Mouse (Mus musculus): Measurements from ENCODE around the gene Oosp1. TPM values are rescaled to one million over a fixed set of nuclear protein-coding genes. Genes with fewer than 3 reads are reported as not detected.

Gene Oosp1
- polyA plus RNA-seq, 1 experiment from 2014 or later: not detected

DNA sequence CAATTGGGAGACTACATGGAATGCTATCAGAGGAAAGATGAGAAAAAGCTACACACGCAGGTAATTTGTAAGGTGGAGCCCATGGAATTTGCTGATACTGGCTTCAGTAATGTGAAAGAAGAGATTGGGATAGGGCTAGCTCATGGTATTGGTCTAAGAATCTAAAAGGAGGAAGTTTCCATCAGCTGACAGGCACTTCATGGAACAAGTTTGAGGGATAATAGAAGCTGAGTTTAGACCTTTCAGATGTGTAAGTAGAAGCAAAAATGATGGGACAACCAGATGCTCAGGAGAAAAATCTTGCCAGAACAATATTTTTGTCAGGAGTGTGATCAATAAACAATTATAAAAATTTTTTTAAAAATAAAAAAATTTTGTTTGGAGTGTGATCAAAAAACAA, 57.2 kb downstream of the Oosp1 start:
- Histone ChIP-seq H3K27ac (ENCODE audit: low read length) (no peak overlapping the region), H3K4me2 (replicated peaks; ENCODE audit: low read depth, low read length) (no peak overlapping the region), H3K36me3 (ENCODE audit: insufficient read depth, low read length) (no peaks in the 10 kb centered on the region), H3K4me3 (ENCODE audit: low read depth, low read length) (no peak overlapping the region), H3K9ac (replicated peaks; ENCODE audit: low read depth) (no peak overlapping the region), H3K4me1 (ENCODE audit: insufficient read depth, low read depth, low read length) (no peaks in the 10 kb centered on the region), H3K27me3 (replicated peaks; ENCODE audit: insufficient read depth, low read length) (no peaks in the 10 kb centered on the region), H3K9me3 (ENCODE audit: low read length) (no peaks in the 10 kb centered on the region)
- DNase-seq (ENCODE audit: low spot score) (no peak), ATAC-seq (no peak)
- TF ChIP-seq EP300 (IDR thresholded peaks at IDR 0.05) (no peak), CTCF (IDR thresholded peaks at IDR 0.05) (no peak)
- 81% methylated on average over 1 of the region's 1 CpGs for WGBS

DNA sequence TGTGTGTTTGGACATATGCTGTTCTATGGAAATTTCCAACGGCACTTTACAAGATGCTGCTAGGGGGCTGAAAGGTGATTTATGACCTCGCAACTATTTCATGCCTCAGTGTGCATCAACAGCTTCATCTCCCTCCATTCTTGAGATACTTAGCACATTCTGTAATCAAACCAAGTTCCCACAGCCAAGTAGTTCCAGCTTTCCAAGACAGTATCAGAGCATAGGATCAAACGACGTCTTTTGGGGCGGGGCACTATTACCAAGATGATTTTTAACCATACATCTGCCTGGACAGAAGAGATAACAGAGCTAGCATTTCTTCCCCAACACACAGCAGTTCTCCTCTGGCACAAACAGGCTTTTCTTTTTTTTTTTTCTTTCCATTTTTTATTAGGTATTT, 65.7 kb downstream of the Oosp1 start:
- no peak overlapping the region for H3K27ac ChIP-seq (ENCODE audit: low read length)
- H3K4me2 ChIP-seq (replicated peaks; ENCODE audit: low read depth, low read length): no peak overlapping the region
- WGBS: 56% methylated on average over 5 of the region's 5 CpGs
- H3K36me3 ChIP-seq (ENCODE audit: insufficient read depth, low read length): no peaks in the 10 kb centered on the region
- no peaks in the 10 kb centered on the region for H3K4me1 ChIP-seq (ENCODE audit: insufficient read depth, low read depth, low read length)
- H3K9me3 ChIP-seq (ENCODE audit: low read length): no peaks in the 10 kb centered on the region
- H3K27me3 ChIP-seq (replicated peaks; ENCODE audit: insufficient read depth, low read length): no peaks in the 10 kb centered on the region
- H3K4me3 ChIP-seq (ENCODE audit: low read depth, low read length): no peak overlapping the region
- H3K9ac ChIP-seq (replicated peaks; ENCODE audit: low read depth): no peak overlapping the region
- DNase-seq (ENCODE audit: low spot score) (no peak), ATAC-seq (no peak)
- no peak for TF ChIP-seq EP300 (IDR thresholded peaks at IDR 0.05)
- no peak for TF ChIP-seq CTCF (IDR thresholded peaks at IDR 0.05)

DNA sequence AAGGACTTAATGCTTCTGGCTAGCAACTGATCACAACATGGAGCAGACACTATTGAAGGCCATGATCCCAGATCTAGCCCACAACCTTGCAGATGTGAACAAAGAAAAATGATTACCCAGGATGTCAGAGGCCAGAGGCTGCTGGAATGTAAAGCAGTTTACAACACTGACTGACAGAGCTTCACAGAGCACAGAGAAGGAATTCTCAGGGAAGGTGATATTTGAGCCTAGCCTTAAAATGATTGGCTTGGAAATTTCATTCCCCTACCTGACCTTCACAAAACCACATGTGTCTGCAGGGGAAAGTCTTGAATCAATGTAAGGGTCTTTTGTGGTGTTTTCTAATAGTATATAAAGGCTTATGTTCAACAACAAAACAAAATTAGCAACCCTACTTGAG, 66.2 kb downstream of the Oosp1 start:
- DNase-seq (ENCODE audit: low spot score): no peak
- ATAC-seq: no peak
- Histone ChIP-seq H3K4me1 (ENCODE audit: insufficient read depth, low read depth, low read length) (no peaks in the 10 kb centered on the region), H3K4me3 (ENCODE audit: low read depth, low read length) (no peak overlapping the region), H3K27me3 (replicated peaks; ENCODE audit: insufficient read depth, low read length) (no peaks in the 10 kb centered on the region), H3K27ac (ENCODE audit: low read length) (no peak overlapping the region), H3K9me3 (ENCODE audit: low read length) (no peaks in the 10 kb centered on the region), H3K9ac (replicated peaks; ENCODE audit: low read depth) (no peak overlapping the region), H3K4me2 (replicated peaks; ENCODE audit: low read depth, low read length) (no peak overlapping the region), H3K36me3 (ENCODE audit: insufficient read depth, low read length) (no peaks in the 10 kb centered on the region)
- TF ChIP-seq EP300 (IDR thresholded peaks at IDR 0.05) (no peak), CTCF (IDR thresholded peaks at IDR 0.05) (no peak)

DNA sequence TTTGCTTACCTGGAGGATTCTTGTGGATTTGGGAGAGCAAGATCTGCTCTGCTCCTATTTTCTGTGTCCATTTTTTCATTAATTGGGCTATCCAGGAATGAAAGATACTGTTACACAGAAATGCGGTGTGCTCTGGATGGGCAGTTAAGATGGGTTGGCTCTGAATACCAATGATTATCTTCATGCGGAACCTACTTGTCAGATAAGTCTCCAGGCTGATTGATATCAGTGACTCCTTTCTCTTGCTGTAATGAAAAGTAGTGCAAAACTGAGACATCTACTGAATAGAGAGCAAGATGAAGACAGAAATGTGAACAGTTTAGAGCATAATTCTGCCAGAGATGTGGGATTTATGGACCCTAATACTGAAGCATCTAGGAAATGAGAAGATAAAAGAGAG, 67.4 kb downstream of the Oosp1 start, which contains the start of gene Ms4a2:
Gene Ms4a2, minus strand, starts transcription at position 169 of the 400 bp plus-strand sequence.
- DNase-seq (ENCODE audit: low spot score): no peak
- Histone ChIP-seq H3K4me2 (replicated peaks; ENCODE audit: low read depth, low read length) (no peak within 1 kb of the TSS), H3K9me3 (ENCODE audit: low read length) (no peaks in the 10 kb centered on the region), H3K9ac (replicated peaks; ENCODE audit: low read depth) (no peak within 1 kb of the TSS), H3K27me3 (replicated peaks; ENCODE audit: insufficient read depth, low read length) (no peaks in the 10 kb centered on the region), H3K27ac (ENCODE audit: low read length) (no peak within 1 kb of the TSS), H3K4me1 (ENCODE audit: insufficient read depth, low read depth, low read length) (no peaks in the 10 kb centered on the region), H3K4me3 (ENCODE audit: low read depth, low read length) (no peak within 1 kb of the TSS), H3K36me3 (ENCODE audit: insufficient read depth, low read length) (no peaks in the 10 kb centered on the region)
- no peak for ATAC-seq
- no peak for TF ChIP-seq CTCF (IDR thresholded peaks at IDR 0.05)
- no peak for TF ChIP-seq EP300 (IDR thresholded peaks at IDR 0.05)
- WGBS: 86% methylated on average over 2 of the region's 2 CpGs

DNA sequence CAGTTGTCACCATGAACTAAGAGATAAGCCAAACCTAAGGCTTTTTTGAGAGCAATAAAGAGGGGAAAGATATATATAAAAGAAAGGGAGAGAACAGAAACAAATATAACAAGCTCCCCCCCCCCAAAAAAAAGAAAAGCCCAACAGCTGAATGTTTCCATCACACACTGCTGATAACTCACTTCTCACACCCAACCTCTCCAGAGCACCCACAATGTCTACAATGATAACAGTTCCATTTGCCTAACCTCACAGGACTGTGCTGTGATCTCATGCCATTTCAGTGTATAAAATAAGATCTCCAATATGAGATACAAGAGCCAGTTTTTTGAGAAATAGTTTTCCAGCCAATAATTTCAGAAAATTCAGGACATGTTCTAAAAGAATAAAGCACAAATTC, 73.0 kb downstream of the Oosp1 start:
- H3K27ac ChIP-seq (ENCODE audit: low read length): no peak overlapping the region
- ATAC-seq: no peak
- no peak overlapping the region for H3K4me3 ChIP-seq (ENCODE audit: low read depth, low read length)
- no peak overlapping the region for H3K4me2 ChIP-seq (replicated peaks; ENCODE audit: low read depth, low read length)
- H3K4me1 ChIP-seq (ENCODE audit: insufficient read depth, low read depth, low read length): no peaks in the 10 kb centered on the region
- no peaks in the 10 kb centered on the region for H3K9me3 ChIP-seq (ENCODE audit: low read length)
- H3K36me3 ChIP-seq (ENCODE audit: insufficient read depth, low read length): no peaks in the 10 kb centered on the region
- TF ChIP-seq CTCF (IDR thresholded peaks at IDR 0.05) (no peak), EP300 (IDR thresholded peaks at IDR 0.05) (no peak)
- H3K27me3 ChIP-seq (replicated peaks; ENCODE audit: insufficient read depth, low read length): no peaks in the 10 kb centered on the region
- no peak for DNase-seq (ENCODE audit: low spot score)
- no peak overlapping the region for H3K9ac ChIP-seq (replicated peaks; ENCODE audit: low read depth)

Other genes with a start within 250 kb of the Oosp1 start
- gene Ms4a4b, start 247.6 kb downstream of the Oosp1 start, polyA plus RNA-seq (2015; fragmentation: Nextera tagmentation; extraction: Ambion mirVana): 1.7 and 2.4 TPM in 2 replicates
- 10.8 and 12.6 TPM in 2 replicates for gene Ms4a6c, start 221.8 kb downstream of the Oosp1 start, polyA plus RNA-seq (2015; fragmentation: Nextera tagmentation; extraction: Ambion mirVana)
- 0.14 and 0.20 TPM in 2 replicates for gene Gm8369, start 205.2 kb downstream of the Oosp1 start, polyA plus RNA-seq (2015; fragmentation: Nextera tagmentation; extraction: Ambion mirVana)
- 5.2 and 7.1 TPM in 2 replicates for gene Ms4a6b, start 174.6 kb downstream of the Oosp1 start, polyA plus RNA-seq (2015; fragmentation: Nextera tagmentation; extraction: Ambion mirVana)
- 3.8 and 4.3 TPM in 2 replicates for gene Ms4a4d, start 154.3 kb downstream of the Oosp1 start, polyA plus RNA-seq (2015; fragmentation: Nextera tagmentation; extraction: Ambion mirVana)
- 11.6 and 12.0 TPM in 2 replicates for gene Ms4a6d, start 86.3 kb downstream of the Oosp1 start, polyA plus RNA-seq (2015; fragmentation: Nextera tagmentation; extraction: Ambion mirVana)
- gene Ms4a2, start 67.4 kb downstream of the Oosp1 start, polyA plus RNA-seq (2015; fragmentation: Nextera tagmentation; extraction: Ambion mirVana): 0.16 and 0.51 TPM in 2 replicates
- not detected in 2 replicates for gene Ms4a3, start 50.3 kb downstream of the Oosp1 start, polyA plus RNA-seq (2015; fragmentation: Nextera tagmentation; extraction: Ambion mirVana)
- not detected in 2 replicates for gene Oosp2, start 30.6 kb downstream of the Oosp1 start, polyA plus RNA-seq (2015; fragmentation: Nextera tagmentation; extraction: Ambion mirVana)
- not detected in 2 replicates for gene Oosp3, start 5.9 kb upstream of the Oosp1 start, polyA plus RNA-seq (2015; fragmentation: Nextera tagmentation; extraction: Ambion mirVana)
- 10.9 and 15.7 TPM in 2 replicates for gene Gif, start 56.4 kb upstream of the Oosp1 start, polyA plus RNA-seq (2015; fragmentation: Nextera tagmentation; extraction: Ambion mirVana)
- 26.9 and 27.8 TPM in 2 replicates for gene Mrpl16, start 79.2 kb upstream of the Oosp1 start, polyA plus RNA-seq (2015; fragmentation: Nextera tagmentation; extraction: Ambion mirVana)
- 39.7 and 42.6 TPM in 2 replicates for gene Stx3, start 128.3 kb upstream of the Oosp1 start, polyA plus RNA-seq (2015; fragmentation: Nextera tagmentation; extraction: Ambion mirVana)
- 0.08 and 0.14 TPM in 2 replicates for gene Olfr1417, start 148.1 kb upstream of the Oosp1 start, polyA plus RNA-seq (2015; fragmentation: Nextera tagmentation; extraction: Ambion mirVana)
- gene Olfr1418, start 169.9 kb upstream of the Oosp1 start, polyA plus RNA-seq (2015; fragmentation: Nextera tagmentation; extraction: Ambion mirVana): not detected in 2 replicates
- not detected in 2 replicates for gene Olfr1419, start 184.0 kb upstream of the Oosp1 start, polyA plus RNA-seq (2015; fragmentation: Nextera tagmentation; extraction: Ambion mirVana)
- gene Olfr1420, start 195.4 kb upstream of the Oosp1 start, polyA plus RNA-seq (2015; fragmentation: Nextera tagmentation; extraction: Ambion mirVana): 0.12 and 0.15 TPM in 2 replicates
- gene Patl1, start 221.2 kb upstream of the Oosp1 start, polyA plus RNA-seq (2015; fragmentation: Nextera tagmentation; extraction: Ambion mirVana): 9.2 and 9.4 TPM in 2 replicates